Mouse (Mus musculus): ENCODE data around the gene Gfod2.

Gfod2 gene

DNA sequence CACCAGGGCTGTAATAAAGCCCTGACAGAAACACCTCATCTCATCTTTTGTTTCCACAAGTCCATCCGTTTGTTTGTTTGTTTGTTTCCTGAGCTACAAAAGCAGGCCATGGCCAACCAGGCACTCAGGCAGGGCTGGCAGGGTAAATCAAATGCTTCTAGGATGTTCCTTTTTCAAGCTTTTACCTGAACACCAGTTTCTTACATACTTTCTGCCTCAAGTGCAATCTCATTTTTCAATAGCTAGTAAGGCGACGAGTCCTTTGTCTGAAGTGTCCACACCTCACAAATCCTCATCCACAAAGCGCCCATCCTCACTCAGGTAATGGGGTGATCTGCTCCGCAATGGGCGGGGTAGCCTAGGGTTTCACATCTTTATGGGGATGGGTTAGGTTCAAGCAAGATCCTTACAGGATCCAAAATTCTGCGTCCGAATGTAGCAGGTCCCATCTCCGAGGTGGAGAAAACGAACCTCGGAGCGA lies 628 bp downstream of the Gfod2 start:
- no peak for DNase-seq (ENCODE audit: low spot score)

DNA sequence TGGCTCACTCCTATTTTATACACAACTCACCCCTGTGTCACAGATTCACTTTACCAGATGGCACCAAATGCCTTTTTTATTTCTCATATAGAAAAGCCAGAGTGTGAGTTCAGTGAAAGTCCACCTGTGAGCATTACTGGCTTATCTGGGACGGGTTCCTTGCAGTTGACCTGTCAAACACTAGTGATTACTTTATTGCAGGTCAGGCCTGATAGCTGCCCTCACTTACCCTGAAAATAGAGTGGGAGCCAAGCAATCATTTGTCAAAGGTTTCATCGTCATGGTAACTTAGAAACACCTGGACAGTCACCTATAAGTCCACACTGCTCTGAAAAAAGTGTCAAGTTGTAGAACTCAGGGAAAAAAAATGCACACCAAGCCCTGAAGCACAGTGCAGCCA lies 3.8 kb downstream of the Gfod2 start:
- DNase-seq (ENCODE audit: low spot score): no peak

DNA sequence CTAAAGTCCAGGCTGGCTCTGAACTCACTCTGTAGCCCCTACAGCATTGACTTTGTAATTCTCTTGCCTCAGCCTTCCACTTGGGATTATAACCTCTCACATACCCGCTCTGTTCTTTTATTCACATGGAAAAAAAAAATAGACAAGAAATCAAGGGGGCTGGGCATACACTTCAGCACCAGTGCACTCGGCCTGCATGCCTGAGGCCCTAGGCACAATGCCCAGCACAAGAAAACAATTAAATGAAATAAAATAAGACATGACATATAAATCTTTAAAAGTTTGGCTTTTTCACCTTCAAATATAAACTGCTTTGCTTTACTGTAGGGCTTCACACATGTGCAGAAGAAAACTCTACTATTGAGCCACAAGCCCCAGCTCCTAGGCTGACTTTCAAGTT lies 4.5 kb downstream of the Gfod2 start:
- no peak for DNase-seq (ENCODE audit: low spot score)

DNA sequence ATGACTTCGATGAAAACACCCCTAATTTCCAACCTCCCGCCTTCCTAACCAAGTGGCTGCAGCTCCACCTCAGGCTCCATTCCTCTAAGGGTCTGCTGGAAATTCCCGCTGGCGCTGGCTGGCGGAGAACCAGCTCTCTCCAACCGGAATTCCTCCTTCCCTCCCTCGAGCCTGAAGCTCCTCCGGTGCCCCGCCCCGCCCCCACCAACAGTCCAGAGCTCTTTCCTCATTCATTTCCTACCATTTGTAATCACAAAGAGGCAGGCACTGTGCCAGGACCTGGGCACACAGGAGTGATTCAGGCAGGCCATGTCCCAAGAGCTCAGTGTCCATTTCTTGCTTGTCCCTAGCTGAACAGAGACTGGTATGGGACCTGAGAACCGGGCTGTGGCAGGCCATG lies 7.9 kb downstream of the Gfod2 start:
- DNase-seq (ENCODE audit: low spot score): no peak

DNA sequence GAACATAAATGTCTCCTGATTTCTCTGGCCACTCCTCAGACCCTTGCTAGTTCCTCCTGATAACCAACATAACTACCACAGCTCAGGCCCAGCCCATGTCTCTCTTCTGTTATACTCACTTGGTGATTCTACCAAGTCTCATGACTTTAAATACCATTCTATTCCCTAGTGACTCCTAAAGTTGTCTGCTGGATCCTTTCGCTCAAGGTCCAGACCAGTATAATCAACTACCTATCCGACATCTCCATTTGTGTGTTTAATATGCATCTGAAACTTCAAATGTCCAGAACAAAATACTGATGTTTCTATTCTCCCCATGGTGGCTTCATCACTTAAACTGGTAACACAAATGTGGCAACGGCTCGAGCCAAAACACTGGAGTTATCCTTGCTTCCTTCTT lies 15.2 kb downstream of the Gfod2 start:
- DNase-seq (ENCODE audit: low spot score): no peak

DNA sequence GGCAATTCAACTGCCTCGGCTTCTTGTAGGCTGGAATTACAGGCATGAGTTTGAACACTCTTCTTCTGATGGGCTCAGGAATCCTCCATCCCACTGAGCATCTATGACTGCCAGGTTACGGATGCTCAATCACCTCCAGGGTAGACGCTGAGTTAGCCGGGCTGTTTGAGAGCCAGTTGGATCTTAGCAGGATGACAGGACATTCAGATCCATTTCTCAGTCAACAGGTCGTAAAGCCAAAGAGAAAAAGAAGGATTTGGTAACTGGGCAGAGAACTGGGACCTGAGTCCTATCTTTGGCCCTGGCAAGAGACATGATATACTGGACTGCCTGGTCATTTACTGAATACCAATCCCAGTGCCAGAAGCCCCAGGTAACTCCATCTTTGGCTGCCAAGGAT lies 19.2 kb downstream of the Gfod2 start:
- DNase-seq (ENCODE audit: low spot score): no peak

DNA sequence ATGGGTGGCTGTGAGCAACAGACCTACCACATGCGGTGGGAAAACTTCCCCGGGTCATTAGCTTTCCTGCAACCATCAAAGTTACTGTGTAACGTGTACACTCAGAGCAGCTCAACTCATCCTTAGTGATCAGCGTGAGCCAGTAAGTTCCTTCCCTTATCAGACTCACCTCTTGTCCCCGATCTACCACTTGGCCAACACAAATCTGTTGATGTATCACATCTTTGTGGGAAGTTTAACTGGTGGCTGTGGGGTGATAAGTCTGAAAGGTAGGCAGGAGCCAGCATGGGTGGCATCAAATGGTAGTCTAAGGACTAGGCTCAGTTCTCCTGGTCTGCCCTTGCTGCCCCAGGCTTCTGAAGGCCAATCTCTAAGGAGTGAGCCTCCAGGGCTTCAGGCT lies 26.3 kb downstream of the Gfod2 start:
- DNase-seq (ENCODE audit: low spot score): no peak

DNA sequence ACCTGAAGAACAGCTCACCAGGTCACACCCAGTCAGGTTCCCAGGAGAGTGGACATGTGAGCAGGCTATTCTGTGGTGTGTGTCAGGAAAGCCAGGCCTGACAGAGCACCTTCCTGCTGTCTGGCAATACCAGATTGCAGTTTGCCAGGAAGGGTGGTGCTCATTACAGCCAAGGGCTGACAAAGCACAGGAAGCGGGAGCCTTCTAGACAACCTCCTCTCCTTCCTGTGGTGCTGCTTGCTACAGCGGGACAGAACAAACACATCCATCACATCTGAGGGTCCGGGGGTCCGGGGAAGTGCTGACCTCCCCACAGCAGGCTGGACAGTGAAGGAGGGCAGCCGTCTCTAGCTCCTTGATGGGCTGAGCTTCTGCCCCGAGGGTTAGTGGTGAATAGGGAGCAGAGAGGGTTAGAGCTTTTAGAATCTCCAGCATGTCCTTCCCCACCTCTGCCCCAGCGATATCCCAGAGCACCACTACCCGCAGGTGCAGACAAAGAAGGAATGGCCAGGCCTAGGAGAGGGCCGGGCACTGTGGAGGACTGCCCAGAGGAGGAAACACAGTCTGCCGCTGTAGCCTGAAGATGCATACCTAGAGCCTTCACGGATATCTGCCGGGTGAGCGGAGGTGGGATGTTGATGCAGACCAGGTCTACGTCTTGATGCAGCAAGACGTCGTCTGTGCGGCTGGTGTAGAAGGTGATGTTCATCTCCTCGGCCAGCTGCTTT lies 30.9 kb downstream of the Gfod2 start:
- DNase-seq (ENCODE audit: low spot score): no peak

DNA sequence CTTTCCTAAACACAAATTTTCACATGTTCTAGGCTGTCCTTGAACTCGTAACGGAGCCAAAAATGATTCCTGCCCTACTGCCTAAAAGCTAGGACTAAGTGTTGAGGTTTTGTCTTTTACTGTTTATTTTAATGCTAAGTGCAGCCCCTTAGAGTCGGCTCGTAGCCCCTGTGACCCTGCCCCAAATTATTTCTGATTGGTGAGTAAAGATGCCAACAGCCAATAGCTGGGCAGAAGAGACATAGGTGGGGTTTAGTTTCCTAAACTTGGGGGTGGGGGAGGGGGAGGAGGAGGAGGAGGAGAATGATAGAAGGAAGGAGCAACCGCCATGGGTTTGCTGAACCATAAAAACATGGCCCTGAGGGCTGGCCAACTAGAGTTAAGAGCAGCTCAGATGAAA lies 32.7 kb downstream of the Gfod2 start:
- no peak for DNase-seq (ENCODE audit: low spot score)

DNA sequence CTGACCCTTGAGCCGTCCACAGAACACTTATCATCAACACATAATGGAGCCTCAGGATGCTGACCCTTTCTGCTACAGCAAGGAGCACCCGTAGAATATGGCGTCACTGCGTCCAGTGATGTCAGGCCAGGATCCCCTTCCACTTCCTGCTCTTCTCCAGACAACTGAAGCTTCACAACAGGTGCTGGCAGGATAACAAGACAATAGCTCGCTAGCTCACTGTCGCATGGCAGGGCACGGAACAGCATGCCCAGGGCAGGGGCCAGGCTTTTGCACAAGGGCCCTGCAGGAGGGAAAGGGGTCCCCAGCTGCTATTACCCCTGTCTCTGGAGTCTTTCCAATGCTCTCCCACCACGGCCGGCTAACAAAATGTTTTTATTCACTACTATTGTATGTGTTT lies 35.6 kb downstream of the Gfod2 start:
- DNase-seq (ENCODE audit: low spot score): no peak

DNA sequence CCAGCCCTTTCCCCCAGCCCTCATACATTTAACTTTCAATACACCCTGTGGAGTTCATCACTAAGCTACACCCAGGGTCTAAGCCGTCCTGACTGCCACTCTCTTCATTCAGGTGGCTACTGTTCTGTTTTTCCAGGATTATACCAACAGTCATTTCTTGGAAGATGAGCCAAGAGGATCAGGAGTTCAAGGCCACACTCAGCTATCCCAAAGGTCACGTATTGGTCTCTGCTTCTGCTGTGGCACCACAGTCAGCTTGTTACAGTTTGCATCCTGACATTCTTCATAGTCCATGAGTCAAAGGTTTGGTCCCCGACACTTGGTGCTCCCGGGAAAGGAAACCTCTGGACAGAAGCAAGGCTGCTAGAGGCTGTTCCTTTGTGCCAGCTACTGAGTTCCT lies 38.8 kb downstream of the Gfod2 start:
- no peak for DNase-seq (ENCODE audit: low spot score)

DNA sequence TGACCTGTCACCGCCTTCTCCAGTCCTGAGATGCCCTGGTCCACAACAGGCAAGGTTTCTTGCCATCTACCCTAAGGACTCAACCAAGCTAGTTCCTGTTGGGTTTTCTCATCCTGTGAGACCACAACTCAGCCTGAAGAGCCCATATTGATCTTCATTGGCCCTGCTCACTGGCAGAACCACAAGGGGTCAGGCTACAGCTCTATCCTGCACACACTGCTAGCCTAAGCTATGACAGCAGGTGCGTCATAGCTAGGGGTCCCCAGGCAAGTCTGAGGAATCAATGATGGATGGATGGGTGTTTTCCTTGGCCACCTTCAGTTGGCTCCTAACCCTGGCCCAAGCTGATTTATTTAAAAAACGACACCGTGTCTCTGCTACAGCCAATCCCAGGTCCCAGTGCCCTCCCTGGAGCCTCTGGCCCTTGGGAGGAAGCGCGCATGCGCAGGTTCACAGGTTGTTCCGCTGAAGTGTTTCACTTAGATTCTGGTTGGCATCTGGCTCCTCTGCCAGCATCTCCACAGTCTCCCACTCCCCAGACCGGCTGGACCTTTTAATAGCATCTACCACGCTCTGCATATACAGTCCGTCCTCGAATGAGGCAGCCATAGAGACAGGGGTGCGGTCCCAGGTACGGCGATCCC lies 42.0 kb downstream of the Gfod2 start:
- DNase-seq (ENCODE audit: low spot score): no peak

DNA sequence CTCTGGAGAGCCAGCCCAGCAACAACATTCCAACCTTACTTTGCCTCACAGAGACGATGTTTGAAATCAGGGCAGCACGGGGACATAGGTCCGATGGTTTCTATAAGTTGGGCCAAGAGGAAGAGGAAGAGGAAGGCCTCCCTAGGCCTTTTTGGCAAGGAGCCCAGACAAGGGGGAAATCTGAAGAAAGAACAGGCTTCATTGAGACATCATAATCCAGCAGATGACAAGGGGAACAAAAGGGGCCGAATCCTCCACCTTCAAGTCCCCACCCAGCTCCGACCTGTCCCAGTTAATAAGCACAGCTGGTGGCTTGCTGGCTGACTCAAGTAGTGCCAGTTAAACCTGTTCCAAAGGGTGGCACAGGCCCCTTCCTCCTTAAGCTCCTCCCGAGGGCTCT lies 43.4 kb downstream of the Gfod2 start:
- DNase-seq (ENCODE audit: low spot score): no peak

DNA sequence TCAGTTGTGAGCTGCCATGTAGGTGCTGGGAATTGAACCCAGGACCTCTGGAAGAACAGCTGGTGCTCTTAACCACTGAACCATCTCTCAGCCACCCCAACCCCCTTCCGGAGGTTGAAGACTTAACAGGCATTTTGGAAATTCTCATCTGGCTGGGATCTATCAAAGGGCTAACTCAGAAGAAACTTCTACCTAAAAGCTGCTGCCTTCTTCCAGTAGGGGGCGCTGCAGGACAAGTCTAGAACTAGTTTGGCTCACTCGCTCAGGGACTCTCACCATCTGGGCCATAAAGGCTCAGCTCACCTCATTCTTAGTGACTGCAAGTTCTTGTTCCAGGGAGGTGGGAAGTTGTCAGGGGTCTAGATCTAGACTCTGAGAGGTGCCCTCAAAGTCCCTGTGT lies 44.3 kb downstream of the Gfod2 start:
- DNase-seq (ENCODE audit: low spot score): no peak

DNA sequence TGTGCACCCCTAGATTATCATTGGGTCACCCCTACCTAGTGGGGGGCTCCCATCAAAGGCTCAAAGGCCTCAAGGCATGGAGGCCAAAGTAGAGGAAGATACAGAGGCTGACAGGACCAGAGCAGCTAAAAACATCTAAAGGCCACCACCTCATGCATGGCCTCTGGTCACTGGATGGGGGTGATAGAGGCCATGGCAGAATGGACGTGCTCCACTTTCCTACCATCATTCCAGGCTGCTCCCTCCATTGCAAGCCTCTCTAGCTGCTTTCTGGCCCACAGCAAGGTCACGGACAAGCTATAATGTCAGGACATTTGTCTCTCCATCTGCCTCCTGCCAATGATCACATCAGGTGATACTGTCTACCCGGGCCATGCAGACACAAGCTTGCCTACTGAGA lies 46.2 kb downstream of the Gfod2 start:
- DNase-seq (ENCODE audit: low spot score): no peak

DNA sequence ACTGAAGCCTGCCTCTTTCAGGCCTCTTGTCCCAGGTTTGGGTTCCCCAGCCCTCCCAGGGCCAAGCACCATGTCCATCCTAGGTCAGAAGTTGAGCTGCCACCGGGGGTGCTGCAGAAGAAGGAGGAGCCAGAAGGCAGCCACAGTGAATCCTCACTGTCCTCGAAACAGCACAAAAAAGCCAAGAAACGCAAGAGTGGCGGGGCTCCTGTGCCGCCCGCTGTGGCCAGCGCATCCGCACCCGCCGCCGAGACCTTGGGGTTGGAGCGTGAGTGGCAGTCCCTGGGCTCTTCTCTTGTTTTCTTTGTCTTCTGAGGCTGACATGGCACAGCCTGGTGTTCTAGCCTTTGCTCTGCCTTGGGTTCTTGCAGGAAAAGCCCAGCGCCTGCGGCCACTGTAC lies 49.1 kb downstream of the Gfod2 start:
- no peak for DNase-seq (ENCODE audit: low spot score)

DNA sequence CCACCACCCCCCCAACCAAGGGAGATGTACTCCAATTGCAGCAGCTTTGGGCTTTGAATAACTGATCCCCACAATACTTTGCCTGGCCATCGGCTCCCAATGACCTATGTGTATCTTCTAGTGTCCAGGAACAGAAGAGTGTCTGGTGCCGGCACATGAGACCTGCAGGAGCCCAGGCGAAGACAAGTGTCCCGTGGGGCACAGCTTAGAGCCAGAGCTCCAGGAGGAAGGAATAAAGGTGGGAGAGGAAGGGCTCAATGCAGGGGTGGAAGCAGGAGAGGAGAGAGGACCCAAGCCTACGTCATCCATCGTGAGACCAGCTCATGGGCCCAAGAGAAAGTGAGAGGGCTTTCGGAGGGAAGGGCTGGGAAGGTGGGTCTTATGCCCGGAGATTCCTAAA lies 49.8 kb downstream of the Gfod2 start:
- DNase-seq (ENCODE audit: low spot score): no peak

DNA sequence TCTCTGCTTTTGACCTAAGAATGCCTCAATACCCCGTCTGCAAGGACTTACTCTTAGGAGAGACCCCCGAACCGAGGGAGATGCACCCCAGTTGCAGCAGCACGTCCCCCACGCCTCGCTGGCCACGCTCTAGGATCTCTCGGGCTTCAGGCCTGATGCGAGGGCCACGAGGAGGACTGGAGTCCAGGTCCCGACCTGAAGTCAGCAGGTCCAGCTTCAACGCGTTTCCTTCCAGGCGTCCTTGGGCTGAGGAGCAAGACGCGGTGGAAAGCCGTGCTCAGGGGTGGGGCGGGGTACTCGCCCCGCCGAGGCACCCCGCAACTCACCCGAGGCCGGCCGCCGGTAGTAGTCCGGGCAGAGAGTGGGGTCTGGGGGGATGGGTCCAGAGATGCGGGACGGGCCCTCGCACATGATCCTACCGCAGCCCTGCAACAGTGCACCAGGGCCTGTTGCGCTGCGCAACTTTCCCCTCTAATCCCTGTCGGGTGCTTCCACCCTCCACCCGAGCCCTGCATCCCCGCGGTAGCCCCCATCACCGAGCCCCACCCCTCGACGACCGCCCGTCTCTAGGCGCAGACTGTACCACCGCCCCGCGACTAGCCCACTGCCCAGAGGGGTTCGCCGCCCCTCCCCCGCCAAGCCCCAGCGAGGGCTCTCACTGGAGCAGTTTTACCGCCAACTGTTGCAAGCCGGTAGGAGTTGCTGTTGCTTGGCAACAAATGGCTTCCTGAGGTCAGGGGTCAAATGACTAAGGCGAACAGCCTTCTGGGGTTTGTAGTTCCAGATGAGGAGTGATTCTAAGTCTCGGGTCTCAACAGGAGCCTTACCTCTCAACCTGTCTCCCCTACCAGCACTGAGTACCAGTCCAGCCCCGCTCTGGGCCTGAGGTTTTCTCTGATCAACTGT lies 50.7 kb downstream of the Gfod2 start, which contains the start of the genes 4933405L10Rik and Enkd1:
4933405L10Rik (plus strand) TSS at position 158 of the 906 bp plus-strand sequence.
Enkd1 (minus strand) TSS at position 713 of the 906 bp plus-strand sequence.
- DNase-seq (ENCODE audit: low spot score): peak; percentile 79

DNA sequence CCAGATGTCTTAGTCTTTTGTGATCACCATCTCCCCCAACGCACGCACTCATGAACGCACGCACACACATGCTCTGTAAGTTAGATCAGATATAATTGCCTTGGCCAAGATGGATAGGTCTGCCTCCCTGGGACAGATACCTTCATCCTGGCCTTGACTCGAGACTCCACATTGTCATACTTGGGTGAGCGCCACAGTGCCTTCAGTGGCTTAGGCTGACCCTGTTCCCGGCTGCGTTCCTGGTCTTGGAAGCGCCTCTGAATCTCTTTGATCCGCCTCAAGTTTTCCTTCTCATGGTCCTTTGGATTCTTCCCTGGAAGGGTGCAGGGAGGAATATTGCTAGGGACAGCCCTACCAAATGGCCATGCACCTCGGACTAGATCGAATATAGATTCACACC lies 52.0 kb downstream of the Gfod2 start:
- no peak for DNase-seq (ENCODE audit: low spot score)

DNA sequence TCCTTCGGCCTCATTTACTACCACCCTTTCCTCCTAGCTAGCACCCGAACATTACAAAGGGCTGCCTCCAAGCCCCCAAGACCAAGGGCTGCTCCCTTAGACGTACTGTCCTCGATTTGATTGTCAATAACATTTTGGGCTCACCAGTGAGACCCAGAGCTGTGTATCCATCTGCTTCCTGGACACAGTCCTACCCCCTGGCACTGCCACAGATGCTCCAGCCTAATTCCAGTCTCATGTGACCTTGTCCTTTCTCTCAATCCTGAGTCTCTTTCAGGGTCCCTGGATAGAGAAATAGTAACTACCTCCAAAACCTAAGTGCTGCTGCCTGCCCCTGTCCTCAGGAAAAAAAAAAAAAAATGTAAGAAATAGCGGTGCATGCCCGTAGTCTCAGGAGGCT lies 53.5 kb downstream of the Gfod2 start:
- no peak for DNase-seq (ENCODE audit: low spot score)

DNA sequence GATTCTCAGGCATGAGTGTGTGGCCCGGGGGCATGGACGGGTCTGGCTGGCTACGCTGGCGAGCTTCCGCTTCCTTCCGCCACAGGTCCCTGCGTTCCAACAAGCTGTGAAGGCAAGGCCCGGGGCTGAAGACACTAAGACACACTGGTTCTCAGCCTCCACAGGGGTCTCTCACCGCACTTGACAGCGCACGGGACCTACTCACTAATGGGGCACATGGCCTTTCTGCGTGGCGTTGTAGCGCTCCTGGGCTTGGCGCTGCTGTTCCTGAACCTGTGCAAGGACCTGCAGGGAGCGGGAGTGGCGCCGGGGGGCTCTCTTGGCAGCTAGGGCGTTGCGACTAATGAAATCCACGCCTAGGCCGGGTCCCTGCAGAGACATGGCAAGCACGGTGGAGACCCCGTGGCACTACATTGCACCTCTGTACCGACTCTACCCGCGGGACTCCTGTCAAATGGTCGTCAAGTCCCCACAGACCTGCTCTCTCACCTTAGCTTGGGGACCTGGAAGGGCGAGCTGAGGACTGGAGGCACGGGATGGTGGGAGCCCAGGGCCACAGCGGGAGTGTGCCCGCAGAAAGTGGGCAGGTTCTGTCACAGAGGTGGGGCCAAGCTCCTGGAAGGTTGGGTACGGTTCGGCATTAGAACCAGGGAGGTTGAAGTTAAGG lies 54.2 kb downstream of the Gfod2 start:
- DNase-seq (ENCODE audit: low spot score): no peak

DNA sequence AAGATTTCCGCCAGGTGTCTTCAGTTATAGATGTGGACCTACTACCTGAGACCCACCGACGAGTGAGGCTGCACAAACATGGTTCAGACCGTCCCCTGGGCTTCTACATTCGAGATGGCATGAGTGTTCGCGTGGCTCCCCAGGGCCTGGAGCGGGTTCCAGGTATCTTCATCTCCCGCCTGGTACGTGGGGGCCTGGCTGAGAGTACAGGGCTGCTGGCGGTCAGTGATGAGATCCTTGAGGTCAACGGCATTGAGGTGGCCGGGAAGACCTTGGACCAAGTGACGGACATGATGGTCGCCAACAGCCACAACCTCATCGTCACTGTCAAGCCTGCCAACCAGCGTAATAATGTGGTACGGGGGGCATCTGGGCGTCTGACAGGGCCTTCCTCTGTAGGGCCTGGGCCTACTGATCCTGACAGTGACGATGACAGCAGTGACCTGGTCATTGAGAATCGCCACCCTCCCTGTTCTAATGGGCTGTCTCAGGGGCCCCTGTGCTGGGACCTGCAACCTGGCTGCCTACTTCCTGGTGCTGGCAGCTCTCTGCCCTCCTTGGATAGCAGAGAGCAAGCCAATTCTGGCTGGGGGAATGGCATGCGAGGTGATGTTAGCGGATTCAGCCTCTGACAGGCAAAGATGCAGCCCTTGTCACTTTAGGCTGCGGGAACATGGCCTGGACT lies 55.6 kb downstream of the Gfod2 start:
- no peak for DNase-seq (ENCODE audit: low spot score)

Measured in left cerebral cortex, adult 11 months (tissue).